Mouse (Mus musculus): Measurements from ENCODE around the gene Slc25a35.

DNA sequence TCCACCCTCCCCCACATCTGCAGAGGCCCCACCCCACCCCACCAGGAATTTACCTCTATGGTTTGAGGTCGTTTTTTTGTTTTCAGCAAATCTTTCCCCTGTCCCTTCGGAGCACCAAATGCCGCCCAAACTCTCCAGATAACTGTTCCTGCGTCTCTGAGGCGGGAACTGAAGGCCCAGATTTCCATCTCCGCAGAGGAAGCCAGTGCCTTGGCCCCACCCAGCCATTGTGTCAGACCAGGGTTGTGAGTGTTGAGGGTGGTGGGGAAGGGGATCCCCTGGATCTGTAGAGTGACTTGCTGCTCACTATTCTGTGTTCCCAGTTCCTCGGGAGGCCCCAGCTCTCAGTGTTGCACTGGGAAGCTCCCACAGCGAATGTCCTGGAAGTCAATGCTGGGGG lies 10.6 kb upstream of the Slc25a35 start, which contains the start of gene Arhgef15:
- TF ChIP-seq POLR2A (IDR thresholded peaks at IDR 0.05; ENCODE audit: borderline replicate concordance, low read depth, low read length) (no peak), CTCF (IDR thresholded peaks at IDR 0.05; ENCODE audit: low read depth, low read length) (no peak)

All from bone marrow macrophage, adult 2 months (primary cell).